Mouse (Mus musculus) C2C12 (cell line): ENCODE measurements around the gene Ccdc146. TPM values are rescaled to one million over a fixed set of nuclear protein-coding genes. Genes with fewer than 3 reads are reported as not detected.

Experiments used
- H3K27me3 ChIP-seq: one replicate; pipeline ENCODE4 v1.6.1; 2011; ENCODE audit not compliant: control insufficient read depth, insufficient read depth, insufficient read length
- H3K36me3 ChIP-seq: one replicate; pipeline ENCODE4 v1.6.1; 2011; ENCODE audit not compliant: control insufficient read depth, insufficient read depth
- H3K4me3 ChIP-seq: one replicate; pipeline ENCODE4 v1.5.1; 2011; ENCODE audit warnings: mild to moderate bottlenecking, control low read depth; ENCODE audit not compliant: poor library complexity, insufficient read depth, severe bottlenecking
- H3K79me2 ChIP-seq: one replicate; pipeline ENCODE4 v1.6.1; 2011; ENCODE audit not compliant: control insufficient read depth, insufficient read depth
- H3K79me3 ChIP-seq: one replicate; pipeline ENCODE4 v1.6.1; 2011; ENCODE audit warnings: low read depth, control low read depth
- H3ac ChIP-seq: one replicate; pipeline ENCODE3; 2011; ENCODE audit warnings: low read depth; ENCODE audit not compliant: control insufficient read depth, insufficient read length
- CEBPB ChIP-seq: IDR thresholded peaks from one replicate; pipeline ENCODE4 v1.6.1; 2011; ENCODE audit warnings: low read depth, mild to moderate bottlenecking, control low read depth, moderate library complexity
- CTCF ChIP-seq: IDR thresholded peaks from one replicate; pipeline ENCODE4 v1.5.1; 2011; ENCODE audit not compliant: control insufficient read depth, insufficient read depth, insufficient read length
- FOSL1 ChIP-seq: IDR thresholded peaks from one replicate; pipeline ENCODE4 v1.8.0; 2011; ENCODE audit warnings: mild to moderate bottlenecking, low read length; ENCODE audit not compliant: poor library complexity, insufficient read depth, severe bottlenecking
- MAX ChIP-seq: IDR thresholded peaks from one replicate; pipeline ENCODE4 v1.6.1; 2011; ENCODE audit warnings: mild to moderate bottlenecking, control low read depth
- MYOD1 ChIP-seq: IDR thresholded peaks from one replicate; pipeline ENCODE4 v1.6.1; 2011; ENCODE audit warnings: low read depth; ENCODE audit not compliant: control insufficient read depth, insufficient read length
- MYOG ChIP-seq: IDR thresholded peaks from one replicate; pipeline ENCODE4 v1.6.1; 2011; ENCODE audit not compliant: control insufficient read depth, insufficient read length; ENCODE audit errors: extremely low read depth
- USF1 ChIP-seq: IDR thresholded peaks from one replicate; pipeline ENCODE4 v1.6.1; 2011; ENCODE audit warnings: low read depth, mild to moderate bottlenecking, control low read depth, moderate library complexity
- polyA plus RNA-seq: library from polyadenylated mRNA; unstranded; fragments of >200 nt; fragmentation: generic; extraction: Trizol; gene quantifications from one replicate; pipeline ENCODE4 v1.2.1, GENCODE M21; 2012; ENCODE audit warnings: missing spikeins

The Ccdc146 gene
- polyA plus RNA-seq, 1 experiment: not detected

- Histone ChIP-seq H3K36me3 (no peaks in the 10 kb centered on the region), H3K27me3 (no peaks in the 10 kb centered on the region), H3K4me3 (no peak overlapping the region), H3ac (no peak overlapping the region), H3K79me3 (no peaks in the 10 kb centered on the region), H3K79me2 (no peaks in the 10 kb centered on the region)
- TF ChIP-seq FOSL1: no peak
- TF ChIP-seq MYOD1: no peak
- no peak for TF ChIP-seq MAX
- TF ChIP-seq CTCF: no peak
- no peak for TF ChIP-seq CEBPB
- TF ChIP-seq MYOG: no peak
- no peak for TF ChIP-seq USF1
Measured at GRCm38 (mm10) chr5:21384976-21385375, 39.5 kb downstream of the Ccdc146 start.

GRCm38 (mm10) chr5:21384252-21384960, 40.1 kb downstream of the Ccdc146 start:
- no peaks in the 10 kb centered on the region for H3K36me3 ChIP-seq
- TF ChIP-seq USF1: no peak
- no peak for TF ChIP-seq MAX
- no peak for TF ChIP-seq MYOD1
- TF ChIP-seq MYOG: no peak
- TF ChIP-seq CEBPB: no peak
- TF ChIP-seq CTCF: no peak

GRCm38 (mm10) chr5:21383392-21384251, 40.9 kb downstream of the Ccdc146 start:
- Histone ChIP-seq H3K4me3 (no peak overlapping the region), H3K27me3 (no peaks in the 10 kb centered on the region), H3K36me3 (no peaks in the 10 kb centered on the region), H3K79me2 (no peaks in the 10 kb centered on the region), H3ac (no peak overlapping the region), H3K79me3 (no peaks in the 10 kb centered on the region)
- TF ChIP-seq MYOG: no peak
- no peak for TF ChIP-seq CEBPB
- TF ChIP-seq FOSL1: no peak
- TF ChIP-seq MAX: no peak
- TF ChIP-seq USF1: no peak
- TF ChIP-seq CTCF: no peak
- TF ChIP-seq MYOD1: no peak

More at GRCm38 (mm10) chr5:21384252-21384960, 40.1 kb downstream of the Ccdc146 start:
- Histone ChIP-seq H3ac (no peak overlapping the region), H3K27me3 (no peaks in the 10 kb centered on the region), H3K4me3 (no peak overlapping the region), H3K79me2 (no peaks in the 10 kb centered on the region), H3K79me3 (no peaks in the 10 kb centered on the region)

- no peaks in the 10 kb centered on the region for H3K27me3 ChIP-seq
- no peaks in the 10 kb centered on the region for H3K36me3 ChIP-seq
- TF ChIP-seq MYOD1 (no peak), MYOG (no peak), FOSL1 (no peak), USF1 (no peak), CTCF (no peak), MAX (no peak), CEBPB (no peak)
- no peak overlapping the region for H3ac ChIP-seq
- H3K79me2 ChIP-seq: no peaks in the 10 kb centered on the region
- no peak overlapping the region for H3K4me3 ChIP-seq
- no peaks in the 10 kb centered on the region for H3K79me3 ChIP-seq
Measured at GRCm38 (mm10) chr5:21382678-21383077, 41.8 kb downstream of the Ccdc146 start.

GRCm38 (mm10) chr5:21381986-21382385, 42.5 kb downstream of the Ccdc146 start:
- Histone ChIP-seq H3K79me3 (no peaks in the 10 kb centered on the region), H3ac (no peak overlapping the region), H3K36me3 (no peaks in the 10 kb centered on the region), H3K27me3 (no peaks in the 10 kb centered on the region), H3K79me2 (no peaks in the 10 kb centered on the region), H3K4me3 (no peak overlapping the region)
- no peak for TF ChIP-seq USF1
- no peak for TF ChIP-seq CEBPB
- no peak for TF ChIP-seq MAX
- TF ChIP-seq MYOD1: no peak
- TF ChIP-seq CTCF: no peak
- TF ChIP-seq MYOG: no peak
- TF ChIP-seq FOSL1: no peak

- Histone ChIP-seq H3ac (no peak overlapping the region), H3K79me2 (no peaks in the 10 kb centered on the region), H3K27me3 (no peaks in the 10 kb centered on the region), H3K4me3 (no peak overlapping the region), H3K36me3 (no peaks in the 10 kb centered on the region), H3K79me3 (no peaks in the 10 kb centered on the region)
- TF ChIP-seq CTCF (no peak), CEBPB (no peak), MYOG (no peak), USF1 (no peak)
Measured at GRCm38 (mm10) chr5:21378397-21378796, 46.1 kb downstream of the Ccdc146 start.
